Comparison of ENCODE assay signal across 15 mouse cellular contexts in genomic region chr15:79394842-79395241, GRCm38 (mm10). TPM values are rescaled to one million over a fixed set of nuclear protein-coding genes. Genes with fewer than 3 reads are reported as not detected.
A peak's percentile ranks its signal among the peaks of the same experiment; 100 is the strongest.
DNase-seq lines count a peak whose midpoint lies in the region; ATAC-seq and TF ChIP-seq lines count a peak whose summit lies in the region.
"Had no signal": no experiment of that assay in that cellular context is flagged by ENCODE, and none has a peak within 500 bp of the region (broad histone marks: within the 10 kb centered on the region; RNA-seq: fewer than 3 reads in every experiment).

No protein-coding gene starts in this region.

- peak overlapping the region; percentile 0; the same call in 1 of the 2 replicates for H3K4me2 ChIP-seq in heart, embryonic 12.5 days
- peak overlapping the region; percentile 37 for H3K4me2 ChIP-seq in kidney, postnatal 0 days (ENCODE audit: low read length)
- H3K4me2 ChIP-seq in lung, embryonic 14.5 days = peak overlapping the region; percentile 43
- H3K4me2 ChIP-seq: liver, embryonic 13.5 days; midbrain, embryonic 11.5 days had no signal

- ATAC-seq in heart, embryonic 12.5 days (ENCODE audit: insufficient number of reproducible peaks, low FRiP score) = no peak
- no peak for ATAC-seq in kidney, postnatal 0 days (replicated peaks; ENCODE audit: low FRiP score, low read depth)
- no peak for ATAC-seq in lung, embryonic 14.5 days (ENCODE audit: insufficient read depth)
- ATAC-seq: intestine, embryonic 16.5 days had no signal

- H3K4me1 ChIP-seq in heart, embryonic 12.5 days (replicated peaks) = peaks cover 94% of the 10 kb centered on the region
- peaks cover 58% of the 10 kb centered on the region for H3K4me1 ChIP-seq in kidney, postnatal 0 days (replicated peaks; ENCODE audit: insufficient read depth, low read length)
- peaks cover 64% of the 10 kb centered on the region for H3K4me1 ChIP-seq in lung, embryonic 14.5 days (ENCODE audit: insufficient read depth)
- peaks cover 57% of the 10 kb centered on the region for H3K4me1 ChIP-seq in midbrain, embryonic 10.5 days

- no peak overlapping the region; the same call in 1 of the 2 replicates for H3K9ac ChIP-seq in heart, embryonic 12.5 days
- H3K9ac ChIP-seq in kidney, postnatal 0 days (ENCODE audit: low read depth, low read length) = no peak overlapping the region
- H3K9ac ChIP-seq in lung, embryonic 14.5 days = no peak overlapping the region
- H3K9ac ChIP-seq: liver, embryonic 13.5 days had no signal

- no peaks in the 10 kb centered on the region for H3K9me3 ChIP-seq in heart, embryonic 12.5 days (replicated peaks)
- H3K9me3 ChIP-seq in kidney, postnatal 0 days (replicated peaks; ENCODE audit: low read length) = no peaks in the 10 kb centered on the region
- no peaks in the 10 kb centered on the region for H3K9me3 ChIP-seq in lung, embryonic 14.5 days (ENCODE audit: low read depth, low read length)
- no peaks in the 10 kb centered on the region for H3K9me3 ChIP-seq in midbrain, embryonic 10.5 days (replicated peaks)
- H3K9me3 ChIP-seq: embryonic facial prominence, embryonic 10.5 days; liver, embryonic 13.5 days had no signal

- no peak overlapping the region for H3K4me3 ChIP-seq in heart, embryonic 12.5 days
- H3K4me3 ChIP-seq in kidney, postnatal 0 days (replicated peaks; ENCODE audit: low read depth, low read length) = no peak overlapping the region
- no peak overlapping the region for H3K4me3 ChIP-seq in lung, embryonic 14.5 days (ENCODE audit: low read depth, low read length)
- H3K4me3 ChIP-seq in midbrain, embryonic 10.5 days = no peak overlapping the region
- H3K4me3 ChIP-seq: embryonic facial prominence, embryonic 10.5 days; liver, embryonic 13.5 days; myocyte had no signal

- H3K27ac ChIP-seq in heart, embryonic 12.5 days (ENCODE audit: poor library complexity, severe bottlenecking) = no peak overlapping the region
- no peak overlapping the region for H3K27ac ChIP-seq in kidney, postnatal 0 days
- peak overlapping the region; percentile 43; the same call in 1 of the 2 replicates for H3K27ac ChIP-seq in lung, embryonic 14.5 days (ENCODE audit: low read depth)
- no peak overlapping the region for H3K27ac ChIP-seq in midbrain, embryonic 10.5 days (replicated peaks)
- H3K27ac ChIP-seq: embryonic facial prominence, embryonic 10.5 days; liver, embryonic 13.5 days had no signal

- 65% methylated on average over 4 of the region's 4 CpGs for WGBS in heart, embryonic 12.5 days
- whole genome bisulfite sequencing in kidney, postnatal 0 days = 31% methylated on average over 4 of the region's 4 CpGs
- 27% methylated on average over 4 of the region's 4 CpGs for WGBS in lung, embryonic 14.5 days
- 79% methylated on average over 4 of the region's 4 CpGs for WGBS in midbrain, embryonic 10.5 days

- H3K27me3 ChIP-seq in heart, embryonic 12.5 days (replicated peaks) = no peaks in the 10 kb centered on the region
- H3K27me3 ChIP-seq in kidney, postnatal 0 days (ENCODE audit: insufficient read depth, low read length) = no peaks in the 10 kb centered on the region
- H3K27me3 ChIP-seq in lung, embryonic 14.5 days (ENCODE audit: insufficient read depth, low read length) = no peaks in the 10 kb centered on the region
- no peaks in the 10 kb centered on the region for H3K27me3 ChIP-seq in midbrain, embryonic 10.5 days (ENCODE audit: low read depth, poor library complexity, severe bottlenecking)
- H3K27me3 ChIP-seq: liver, embryonic 13.5 days had no signal

- peaks cover 12% of the 10 kb centered on the region for H3K36me3 ChIP-seq in heart, embryonic 12.5 days
- H3K36me3 ChIP-seq in kidney, postnatal 0 days (ENCODE audit: insufficient read depth, low read length) = no peaks in the 10 kb centered on the region
- 0 out of 2 replicates have a peak, but pooled peaks cover 7% of the 10 kb centered on the region for H3K36me3 ChIP-seq in lung, embryonic 14.5 days (ENCODE audit: insufficient read depth)
- peaks cover 32% of the 10 kb centered on the region for H3K36me3 ChIP-seq in midbrain, embryonic 10.5 days
- H3K36me3 ChIP-seq: liver, embryonic 13.5 days had no signal

- no peak for TF ChIP-seq CTCF in kidney, postnatal 0 days (IDR thresholded peaks at IDR 0.05; ENCODE audit: low read depth)
- TF ChIP-seq CTCF in lung, embryonic 14.5 days (IDR thresholded peaks at IDR 0.05; ENCODE audit: low read depth) = no peak

- no peak for DNase-seq in heart, adult 8-10 months (ENCODE audit: low spot score)
- peak; percentile 39 for DNase-seq in kidney, postnatal 0 days (ENCODE audit: low spot score)
- no peak for DNase-seq in kidney, postnatal 25 days
- DNase-seq in lung, embryonic 14.5 days = peak; percentile 60
- DNase-seq in lung, postnatal 36 days = peak; percentile 66
- DNase-seq in midbrain, embryonic 10.5 days (ENCODE audit: low spot score) = no peak
- DNase-seq: adrenal gland, postnatal 10 days; cerebellum, postnatal 14 days; liver, embryonic 13.5 days; right cerebral cortex, postnatal 4 days had no signal

RNA-seq across cellular contexts. Expression of gene Tmem184b, which starts 8.5 kb away (rescaled TPM):
- 77.2 and 82.3 TPM in 2 replicates for polyA plus RNA-seq in heart, embryonic 12.5 days (2016; fragmentation: Nextera tagmentation; extraction: Ambion mirVana)
- total RNA-seq in heart, adult 8-10 months (2022) = 10 to 100 TPM; 34.6 to 46.1 (median 39.0) TPM
- polyA plus RNA-seq in kidney, postnatal 0 days (2015; fragmentation: Nextera tagmentation; extraction: Ambion mirVana) = 44.4 and 47.5 TPM in 2 replicates
- polyA plus RNA-seq in lung, embryonic 14.5 days (2014; fragmentation: Nextera tagmentation; extraction: Ambion mirVana) = 77.3 and 78.3 TPM in 2 replicates
- polyA plus RNA-seq in midbrain, embryonic 10.5 days (2016; fragmentation: Nextera tagmentation; extraction: Ambion mirVana) = 56.3 and 58.7 TPM in 2 replicates

RNA-seq across cellular contexts. Expression of gene Maff, which starts 48.4 kb away (rescaled TPM):
- polyA plus RNA-seq in heart, embryonic 12.5 days (2016; fragmentation: Nextera tagmentation; extraction: Ambion mirVana) = 1.9 and 2.6 TPM in 2 replicates
- total RNA-seq in heart, adult 8-10 months (2022) = 10 to 100 TPM in 2 of 4 experiments, 1 to 10 TPM in 2; 5.7 to 11.1 (median 9.9) TPM
- polyA plus RNA-seq in kidney, postnatal 0 days (2015; fragmentation: Nextera tagmentation; extraction: Ambion mirVana) = 6.9 and 7.3 TPM in 2 replicates
- 3.3 and 4.3 TPM in 2 replicates for polyA plus RNA-seq in lung, embryonic 14.5 days (2014; fragmentation: Nextera tagmentation; extraction: Ambion mirVana)
- polyA plus RNA-seq in midbrain, embryonic 10.5 days (2016; fragmentation: Nextera tagmentation; extraction: Ambion mirVana) = 1.3 TPM in 2 replicates

Comparison
In these comparisons a context has a peak if more than half of its experiments do, and no peak if none do; other contexts are left out.
1. DNase-seq: peak in kidney, postnatal 0 days (single experiment), lung, embryonic 14.5 days (single experiment) and lung, postnatal 36 days (single experiment); none in heart, adult 8-10 months (single experiment), kidney, postnatal 25 days (0 of 2) and midbrain, embryonic 10.5 days (single experiment).
2. Peak in every context shown above with its lines, with median percentiles within 50 percentile points of each other: H3K4me2 ChIP-seq.